Mouse (Mus musculus) MEL (cell line): ENCODE data around the gene Zcchc3. TPM values are rescaled to one million over a fixed set of nuclear protein-coding genes. Genes with fewer than 3 reads are reported as not detected.

ENCODE experiments used
- DNase-seq: peaks from one replicate; pipeline ENCODE4 v3.0.0; 2011; ENCODE audit warnings: low read depth, low spot score
- H3K27ac ChIP-seq: 2 replicates; pipeline ENCODE4 v1.5.1; 2012; ENCODE audit warnings: low read depth, mild to moderate bottlenecking, control low read depth, low read length, moderate library complexity; ENCODE audit not compliant: control insufficient read depth
- H3K27me3 ChIP-seq, 2 experiments: fragments of 150-350 bp in 1 of 2; sonication (generic) in 1 of 2; 2 replicates each; pipeline ENCODE4 v1.6.1; 2012; ENCODE audit warnings: low read length in 2 of 2, mild to moderate bottlenecking in 2 of 2, improper control_type of control experiment in 1 of 2, moderate library complexity in 1 of 2; ENCODE audit not compliant: insufficient read depth in 2 of 2, control insufficient read depth in 1 of 2
- H3K36me3 ChIP-seq, 2 experiments: 2 replicates each; pipeline ENCODE4 v1.6.1; 2012 to 2014; ENCODE audit warnings: low read length in 2 of 2, improper control_type of control experiment in 1 of 2, inconsistent platforms in 1 of 2, mild to moderate bottlenecking in 1 of 2; ENCODE audit not compliant: insufficient read depth in 2 of 2, control insufficient read depth in 1 of 2
- H3K4me1 ChIP-seq, 2 experiments: fragments of 150-350 bp in 1 of 2; sonication (generic) in 1 of 2; 2 replicates each; pipeline ENCODE4 v1.6.1; 2012; ENCODE audit warnings: low read length in 2 of 2, improper control_type of control experiment in 1 of 2, mild to moderate bottlenecking in 1 of 2; ENCODE audit not compliant: insufficient read depth in 2 of 2, control insufficient read depth in 1 of 2
- H3K4me3 ChIP-seq, 2 experiments: fragments of 150-350 bp in 1 of 2; sonication (generic) in 1 of 2; 2 replicates each; pipeline ENCODE4 v1.5.1; 2012; ENCODE audit warnings: low read depth in 2 of 2, low read length in 2 of 2, mild to moderate bottlenecking in 2 of 2, moderate library complexity in 2 of 2, control low read depth in 1 of 2, improper control_type of control experiment in 1 of 2; ENCODE audit not compliant: control insufficient read depth in 1 of 2, insufficient read depth in 1 of 2
- H3K79me2 ChIP-seq: 2 replicates; pipeline ENCODE4 v1.6.1; 2012; ENCODE audit warnings: mild to moderate bottlenecking, low read length, moderate library complexity; ENCODE audit not compliant: control insufficient read depth, poor library complexity, insufficient read depth
- H3K9ac ChIP-seq: 2 replicates; pipeline ENCODE4 v1.6.1; 2012; ENCODE audit warnings: low read depth, mild to moderate bottlenecking, control low read depth, low read length, moderate library complexity; ENCODE audit not compliant: control insufficient read depth, poor library complexity, severe bottlenecking
- H3K9me3 ChIP-seq: fragments of 150-350 bp; sonication (generic); replicated peaks from 2 replicates; pipeline ENCODE4 v1.6.1; 2012; ENCODE audit warnings: mild to moderate bottlenecking, low read length, improper control_type of control experiment, moderate library complexity; ENCODE audit not compliant: insufficient read depth
- BHLHE40 ChIP-seq: IDR thresholded peaks from 2 replicates; pipeline ENCODE4 v1.6.1; 2012; ENCODE audit warnings: low read depth, mild to moderate bottlenecking, inconsistent platforms, low read length, improper control_type of control experiment, borderline replicate concordance
- CHD1 ChIP-seq: IDR thresholded peaks from 2 replicates; pipeline ENCODE4 v1.6.1; 2012; ENCODE audit warnings: low read depth, mild to moderate bottlenecking, inconsistent platforms, low read length, improper control_type of control experiment
- E2F4 ChIP-seq: IDR thresholded peaks from 2 replicates; pipeline ENCODE4 v1.6.1; 2011; ENCODE audit warnings: low read depth, low read length, improper control_type of control experiment, borderline replicate concordance
- EP300 ChIP-seq, 2 experiments: IDR thresholded peaks; 2 replicates each; pipeline ENCODE4 v1.6.1; 2011; ENCODE audit warnings: improper control_type of control experiment in 2 of 2, low read length in 2 of 2, low read depth in 1 of 2, mild to moderate bottlenecking in 1 of 2
- ETS1 ChIP-seq: IDR thresholded peaks from 2 replicates; pipeline ENCODE4 v1.6.1; 2012; ENCODE audit warnings: low read depth, mild to moderate bottlenecking, inconsistent platforms, low read length, improper control_type of control experiment, moderate library complexity
- GABPA ChIP-seq: IDR thresholded peaks from 2 replicates; pipeline ENCODE4 v1.6.1; 2012; ENCODE audit warnings: low read depth, mild to moderate bottlenecking, inconsistent platforms, low read length, improper control_type of control experiment, moderate library complexity
- GATA1 ChIP-seq: IDR thresholded peaks from 2 replicates; pipeline ENCODE4 v1.6.1; 2011; ENCODE audit warnings: low read depth, low read length, improper control_type of control experiment
- KAT2A ChIP-seq: conservative IDR thresholded peaks from 2 replicates; pipeline ENCODE4 v1.6.1; 2012; ENCODE audit warnings: low read depth, low read length, improper control_type of control experiment, inconsistent platforms
- MAFK ChIP-seq: IDR thresholded peaks from 2 replicates; pipeline ENCODE4 v1.6.1; 2011; ENCODE audit warnings: low read depth, mild to moderate bottlenecking, low read length, improper control_type of control experiment, borderline replicate concordance
- MAX ChIP-seq: IDR thresholded peaks from 2 replicates; pipeline ENCODE4 v1.6.1; 2011; ENCODE audit warnings: low read length, improper control_type of control experiment
- MEF2A ChIP-seq: IDR thresholded peaks from 2 replicates; pipeline ENCODE4 v1.6.1; 2014; ENCODE audit warnings: low read depth, mild to moderate bottlenecking, inconsistent platforms, low read length, improper control_type of control experiment; ENCODE audit not compliant: poor library complexity, insufficient replicate concordance, severe bottlenecking; ENCODE audit errors: extremely low read depth
- MXI1 ChIP-seq: IDR thresholded peaks from 2 replicates; pipeline ENCODE4 v1.6.1; 2011; ENCODE audit warnings: mild to moderate bottlenecking, low read depth, low read length, improper control_type of control experiment
- MYB ChIP-seq: IDR thresholded peaks from 2 replicates; pipeline ENCODE4 v1.6.1; 2011; ENCODE audit warnings: mild to moderate bottlenecking, low read depth, low read length, improper control_type of control experiment
- MYC ChIP-seq: IDR thresholded peaks from 2 replicates; pipeline ENCODE4 v1.6.1; 2011; ENCODE audit warnings: low read depth, mild to moderate bottlenecking, low read length, improper control_type of control experiment, moderate library complexity
- NELFE ChIP-seq: IDR thresholded peaks from 2 replicates; pipeline ENCODE4 v1.6.1; 2011; ENCODE audit warnings: low read depth, low read length, improper control_type of control experiment
- NRF1 ChIP-seq: IDR thresholded peaks from 2 replicates; pipeline ENCODE4 v1.6.1; 2014; ENCODE audit warnings: low read depth, mild to moderate bottlenecking, inconsistent platforms, low read length, improper control_type of control experiment, moderate library complexity; ENCODE audit not compliant: poor library complexity, insufficient read depth, severe bottlenecking
- POLR2A ChIP-seq, 2 experiments: IDR thresholded peaks; 2 replicates each; pipeline ENCODE4 v1.6.1; 2011 to 2012; ENCODE audit warnings: low read length in 2 of 2, mild to moderate bottlenecking in 2 of 2, control low read depth in 1 of 2, improper control_type of control experiment in 1 of 2, low read depth in 1 of 2, moderate library complexity in 1 of 2; ENCODE audit not compliant: control insufficient read depth in 1 of 2, insufficient read depth in 1 of 2, poor library complexity in 1 of 2
- POLR2AphosphoS5 ChIP-seq: IDR thresholded peaks from 2 replicates; pipeline ENCODE4 v1.6.1; 2012; ENCODE audit warnings: low read depth, borderline replicate concordance, mild to moderate bottlenecking, inconsistent platforms, low read length, moderate library complexity, mixed read lengths
- RAD21 ChIP-seq: IDR thresholded peaks from 2 replicates; pipeline ENCODE4 v1.6.1; 2011; ENCODE audit warnings: mild to moderate bottlenecking, low read depth, low read length, improper control_type of control experiment
- RCOR1 ChIP-seq: IDR thresholded peaks from 2 replicates; pipeline ENCODE4 v1.6.1; 2012; ENCODE audit warnings: low read depth, mild to moderate bottlenecking, inconsistent platforms, low read length, improper control_type of control experiment
- SMC3 ChIP-seq: IDR thresholded peaks from 2 replicates; pipeline ENCODE4 v1.6.1; 2011; ENCODE audit warnings: low read depth, low read length, improper control_type of control experiment
- TAL1 ChIP-seq: IDR thresholded peaks from 2 replicates; pipeline ENCODE4 v1.6.1; 2012; ENCODE audit warnings: mild to moderate bottlenecking, inconsistent platforms, low read length, moderate library complexity, mixed read lengths
- TBP ChIP-seq: IDR thresholded peaks from 2 replicates; pipeline ENCODE4 v1.8.0; 2011; ENCODE audit warnings: low read depth, low read length, improper control_type of control experiment
- TCF12 ChIP-seq: IDR thresholded peaks from 2 replicates; pipeline ENCODE4 v1.6.1; 2014; ENCODE audit warnings: low read depth, mild to moderate bottlenecking, inconsistent platforms, low read length, improper control_type of control experiment, moderate library complexity
- UBTF ChIP-seq: IDR thresholded peaks from 2 replicates; pipeline ENCODE4 v1.6.1; 2012; ENCODE audit warnings: low read depth, mild to moderate bottlenecking, inconsistent platforms, low read length, improper control_type of control experiment, moderate library complexity, borderline replicate concordance; ENCODE audit not compliant: insufficient read depth
- USF1 ChIP-seq: IDR thresholded peaks from 2 replicates; pipeline ENCODE4 v1.6.1; 2014; ENCODE audit warnings: low read depth, mild to moderate bottlenecking, inconsistent platforms, low read length, improper control_type of control experiment, moderate library complexity
- ZKSCAN1 ChIP-seq: IDR thresholded peaks from 2 replicates; pipeline ENCODE4 v1.6.1; 2012; ENCODE audit warnings: low read depth, mild to moderate bottlenecking, inconsistent platforms, low read length, improper control_type of control experiment, moderate library complexity
- ZMIZ1 ChIP-seq: IDR thresholded peaks from 2 replicates; pipeline ENCODE4 v1.6.1; 2012; ENCODE audit warnings: low read depth, mild to moderate bottlenecking, inconsistent platforms, low read length, improper control_type of control experiment, moderate library complexity
- polyA plus RNA-seq, 2 experiments: library from polyadenylated mRNA; stranded (reverse) in 1 of 2; unstranded in 1 of 2; fragments of >175 nt in 1 of 2; fragments of >200 nt in 1 of 2; gene quantifications; 2 replicates each; pipeline versions ENCODE4 v1.2.1 to v1.2.4; 2012; ENCODE audit warnings: low replicate concordance in 2 of 2, low read depth in 1 of 2; ENCODE audit not compliant: insufficient read length in 2 of 2, insufficient read depth in 1 of 2, missing spikeins in 1 of 2
- total RNA-seq: library from RNA; depleted of rRNA; stranded (reverse); fragments of 300-350 nt; gene quantifications from 2 replicates; pipeline ENCODE4 v1.2.3, GENCODE M21; 2012

The Zcchc3 gene
- total and polyA plus RNA-seq, 3 experiments = 5.7 to 12.1 TPM; not detected in 1

- Histone ChIP-seq H3K27me3 (no peaks in the 10 kb centered on the region), H3K36me3 (peaks cover 0 to 11% of the 10 kb centered on the region in 2 experiments; a peak in 2 of 4 replicates), H3K9ac (no peak overlapping the region), H3K9me3 (no peaks in the 10 kb centered on the region), H3K4me1 (peaks cover 9 to 15% of the 10 kb centered on the region in 2 experiments), H3K27ac (no peak overlapping the region), H3K4me3 (no peak overlapping the region), H3K79me2 (no peaks in the 10 kb centered on the region)
- DNase-seq = no peak
- no peak for TF ChIP-seq SMC3
- no peak for TF ChIP-seq POLR2AphosphoS5
- TF ChIP-seq EP300 (IDR thresholded peaks at IDR 0.05; ENCODE audit: low read depth in 1 of 2, low read length in 2 of 2) = no peak
- no peak for TF ChIP-seq GATA1
- no peak for TF ChIP-seq TAL1
- no peak for TF ChIP-seq NRF1
- no peak for TF ChIP-seq MAX
- no peak for TF ChIP-seq GABPA
- no peak for TF ChIP-seq ETS1
- TF ChIP-seq MEF2A = no peak
- no peak for TF ChIP-seq E2F4
- TF ChIP-seq UBTF = no peak
- no peak for TF ChIP-seq MAFK
- TF ChIP-seq ZMIZ1 = no peak
Observed at GRCm38 (mm10) chr2:152375652-152376344, 39.0 kb downstream of the Zcchc3 start.

GRCm38 (mm10) chr2:152373547-152373946 is 41.3 kb downstream of the Zcchc3 start:
- Histone ChIP-seq H3K27ac (peak overlapping the region; percentile 77), H3K9me3 (no peaks in the 10 kb centered on the region), H3K4me3 (peak overlapping the region; percentile 35 to 52), H3K9ac (peak overlapping the region; percentile 68), H3K36me3 (peaks cover 0 to 11% of the 10 kb centered on the region in 2 experiments; a peak in 2 of 4 replicates), H3K27me3 (no peaks in the 10 kb centered on the region), H3K79me2 (no peaks in the 10 kb centered on the region), H3K4me1 (peaks cover 9 to 15% of the 10 kb centered on the region in 2 experiments)
- peak; percentile 85 for DNase-seq
- TF ChIP-seq ETS1 (peak; percentile 92), CHD1 (no peak), ZKSCAN1 (no peak; the same call in 1 of the 2 replicates), GABPA (peak; percentile 83), EP300 (IDR thresholded peaks at IDR 0.05; ENCODE audit: low read depth in 1 of 2, low read length in 2 of 2) (peak; percentile 64 to 71), BHLHE40 (peak; percentile 62; the same call in 1 of the 2 replicates), UBTF (no peak), POLR2A (IDR thresholded peaks at IDR 0.05; ENCODE audit: control insufficient read depth in 1 of 2, insufficient read depth in 1 of 2, low read depth in 1 of 2, low read length in 2 of 2, poor library complexity in 1 of 2) (peak in 1 of 2 experiments; percentile 42; a peak in 1 of 4 replicates), NELFE (no peak), MXI1 (peak; percentile 71), TAL1 (peak; percentile 39; the same call in 1 of the 2 replicates), E2F4 (no peak), RAD21 (no peak), MYB (no peak), RCOR1 (no peak), MYC (peak; percentile 83), USF1 (no peak), ZMIZ1 (no peak), TBP (peak; percentile 69), KAT2A (no peak), TCF12 (peak; percentile 53; the same call in 1 of the 2 replicates), GATA1 (peak; percentile 74), MAX (peak; percentile 88), MAFK (0 out of 2 replicates have a peak, but pooled peaks have one; percentile 57)
